Mouse (Mus musculus) E14TG2a.4 (cell line): ENCODE results near the gene Acot4.

Source experiments
- CTCF ChIP-seq: conservative IDR thresholded peaks from 2 replicates; pipeline ENCODE4 v1.5.1; 2014; ENCODE audit warnings: low read length
- NANOG ChIP-seq: IDR thresholded peaks from 2 replicates; pipeline ENCODE4 v1.6.1; 2014; ENCODE audit warnings: borderline replicate concordance, low read length, mixed read lengths
- POU5F1 ChIP-seq: IDR thresholded peaks from 2 replicates; pipeline ENCODE4 v1.6.1; 2014; ENCODE audit warnings: low read length, borderline replicate concordance

DNA sequence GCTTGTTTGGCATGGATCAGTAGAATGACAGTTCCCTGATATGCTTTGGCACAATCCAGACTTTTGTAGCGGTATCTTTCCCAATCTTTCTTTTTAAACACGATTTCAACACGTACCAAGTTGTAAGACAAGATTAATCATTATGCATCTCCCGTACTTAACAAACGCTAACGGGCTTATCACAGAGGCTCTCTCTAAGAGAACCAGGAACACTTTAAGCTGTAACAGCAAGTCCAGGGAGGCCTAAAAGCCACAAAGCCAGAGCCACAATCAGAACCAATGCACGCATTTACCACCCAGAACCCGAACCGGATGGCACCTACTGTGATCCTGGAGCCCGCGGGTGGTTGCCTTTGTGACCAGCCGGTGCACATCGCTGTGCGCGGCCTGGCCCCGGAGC is 15.0 kb downstream of the Acot4 start:
- TF ChIP-seq CTCF (no peak), NANOG (no peak), POU5F1 (no peak)
